8 mouse cellular contexts compared by ENCODE assay signal in the genomic region with DNA sequence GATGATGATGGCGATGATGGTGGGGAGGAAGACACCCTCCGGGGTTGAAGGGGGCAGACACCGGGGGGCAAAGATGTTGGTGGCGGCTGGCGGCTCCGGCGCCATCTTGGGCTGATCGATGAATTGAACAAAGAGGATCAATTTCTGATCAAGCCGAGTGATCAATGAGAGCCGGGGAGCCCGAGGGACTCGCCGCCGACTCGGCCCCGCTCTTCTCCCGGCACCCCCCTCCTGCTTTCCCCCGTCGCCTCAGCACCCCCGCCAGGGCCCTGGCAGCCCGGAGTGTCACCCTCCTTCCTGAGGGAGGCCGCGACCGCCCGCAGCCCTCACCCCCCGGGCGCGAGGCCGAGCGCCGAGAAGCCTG. TPM values are rescaled to one million over a fixed set of nuclear protein-coding genes. Genes with fewer than 3 reads are reported as not detected.
DNase-seq lines count a peak whose midpoint lies in the region; ATAC-seq and TF ChIP-seq lines count a peak whose summit lies in the region.

No protein-coding gene starts in this region.

- peak overlapping the region; percentile 96 for H3K9ac ChIP-seq in forebrain, embryonic 12.5 days
- peak overlapping the region; percentile 83 for H3K9ac ChIP-seq in limb, embryonic 15.5 days

- TF ChIP-seq CTCF in spleen, adult 2 months (IDR thresholded peaks at IDR 0.05; ENCODE audit: extremely low read depth, insufficient read depth, insufficient read length, insufficient replicate concordance), result no peak
- no peak for TF ChIP-seq CTCF in olfactory bulb, adult 2 months (IDR thresholded peaks at IDR 0.05; ENCODE audit: insufficient read depth, low read depth, low read length)

- peaks cover 21% of the 10 kb centered on the region for H3K27me3 ChIP-seq in heart, embryonic 10.5 days (ENCODE audit: insufficient read depth, poor library complexity, severe bottlenecking)
- H3K27me3 ChIP-seq in spleen, adult 2 months (ENCODE audit: control insufficient read depth, insufficient read depth, low read length), result 0 out of 2 replicates have a peak, but pooled peaks cover 3% of the 10 kb centered on the region
- peaks cover 28% of the 10 kb centered on the region for H3K27me3 ChIP-seq in forebrain, embryonic 12.5 days
- peaks cover 33% of the 10 kb centered on the region for H3K27me3 ChIP-seq in limb, embryonic 15.5 days

- ATAC-seq in forebrain, embryonic 12.5 days (ENCODE audit: low FRiP score), result peak; percentile 36
- peak; percentile 44 for ATAC-seq in limb, embryonic 15.5 days (ENCODE audit: insufficient number of reproducible peaks, low FRiP score, low TSS enrichment, low read depth)

- H3K36me3 ChIP-seq in heart, embryonic 10.5 days, result no peaks in the 10 kb centered on the region
- no peaks in the 10 kb centered on the region for H3K36me3 ChIP-seq in spleen, adult 2 months (ENCODE audit: control insufficient read depth, insufficient read depth, low read length)
- no peaks in the 10 kb centered on the region for H3K36me3 ChIP-seq in forebrain, embryonic 12.5 days (replicated peaks)
- H3K36me3 ChIP-seq in limb, embryonic 15.5 days, result no peaks in the 10 kb centered on the region

- H3K9me3 ChIP-seq in heart, embryonic 10.5 days, result no peaks in the 10 kb centered on the region
- no peaks in the 10 kb centered on the region for H3K9me3 ChIP-seq in forebrain, embryonic 12.5 days
- H3K9me3 ChIP-seq in limb, embryonic 15.5 days, result no peaks in the 10 kb centered on the region

- TF ChIP-seq POLR2A in spleen, adult 2 months (IDR thresholded peaks at IDR 0.05; ENCODE audit: low read depth, low read length), result no peak
- no peak for TF ChIP-seq POLR2A in olfactory bulb, adult 2 months (IDR thresholded peaks at IDR 0.05; ENCODE audit: insufficient read depth, low read depth, low read length)

- H3K27ac ChIP-seq in heart, embryonic 10.5 days, result peak overlapping the region; percentile 99
- peak overlapping the region; percentile 83 for H3K27ac ChIP-seq in spleen, adult 2 months (ENCODE audit: insufficient read depth, low read length)
- peak overlapping the region; percentile 96 for H3K27ac ChIP-seq in forebrain, embryonic 12.5 days
- peak overlapping the region; percentile 89 for H3K27ac ChIP-seq in limb, embryonic 15.5 days
- H3K27ac ChIP-seq in olfactory bulb, adult 2 months (ENCODE audit: insufficient read depth, low read depth, low read length), result peak overlapping the region; percentile 91

- DNase-seq in heart, embryonic 10.5 days (ENCODE audit: low spot score), result peak; percentile 78
- no peak for DNase-seq in heart, postnatal 25 days (ENCODE audit: low spot score)
- DNase-seq in spleen, adult 2 months (ENCODE audit: low read depth in 1 of 2, low spot score in 2 of 2), result peak in 1 of 2 experiments; percentile 33
- DNase-seq in spleen, adult 18-20 months, result no peak
- no peak for DNase-seq in Muller cell, postnatal 12 days (ENCODE audit: inconsistent ontology term)

- intact Hi-C loops in heart, postnatal 25 days (cut with DNase I), result loop anchor here (1.0 to 5.0 kb wide), 4 partner anchors 57 to 284 kb away; no protein-coding TSS in a partner anchor

- under 1% methylated on average over 31 of the region's 31 CpGs for WGBS in heart, embryonic 10.5 days
- under 1% methylated on average over 29 of the region's 31 CpGs for WGBS in spleen, adult 2 months
- under 1% methylated on average over 31 of the region's 31 CpGs for WGBS in forebrain, embryonic 12.5 days
- WGBS in limb, embryonic 15.5 days, result under 1% methylated on average over 31 of the region's 31 CpGs
- WGBS in olfactory bulb, adult 2 months, result under 1% methylated on average over 31 of the region's 31 CpGs

- peaks cover 32% of the 10 kb centered on the region for H3K4me1 ChIP-seq in heart, embryonic 10.5 days
- H3K4me1 ChIP-seq in spleen, adult 2 months (ENCODE audit: control insufficient read depth, insufficient read depth, insufficient read length), result peaks cover 8% of the 10 kb centered on the region
- peaks cover 35% of the 10 kb centered on the region for H3K4me1 ChIP-seq in forebrain, embryonic 12.5 days
- peaks cover 35% of the 10 kb centered on the region for H3K4me1 ChIP-seq in limb, embryonic 15.5 days
- H3K4me1 ChIP-seq in olfactory bulb, adult 2 months (ENCODE audit: control insufficient read depth, insufficient read depth, low read length), result peaks cover 8% of the 10 kb centered on the region

- H3K4me2 ChIP-seq in forebrain, embryonic 12.5 days, result peak overlapping the region; percentile 96
- H3K4me2 ChIP-seq in limb, embryonic 15.5 days, result peak overlapping the region; percentile 100

- H3K4me3 ChIP-seq in heart, embryonic 10.5 days, result peak overlapping the region; percentile 97
- H3K4me3 ChIP-seq in spleen, adult 2 months (ENCODE audit: extremely low read depth, insufficient read depth, insufficient read length), result peak overlapping the region; percentile 100
- H3K4me3 ChIP-seq in forebrain, embryonic 12.5 days (replicated peaks), result peak overlapping the region; percentile 95
- H3K4me3 ChIP-seq in limb, embryonic 15.5 days, result peak overlapping the region; percentile 95
- H3K4me3 ChIP-seq in olfactory bulb, adult 2 months (ENCODE audit: insufficient read depth, low read depth, low read length), result peak overlapping the region; percentile 99

RNA-seq across cellular contexts. Expression of gene Cux1, which starts 0.5 kb away (rescaled TPM):
- polyA plus RNA-seq in heart, embryonic 10.5 days (2016; fragmentation: Nextera tagmentation; extraction: Ambion mirVana), result 60.8 and 65.8 TPM in 2 replicates
- total RNA-seq in heart, postnatal 25 days (2021), result 100 to 1,000 TPM in 1 of 2 experiments, 10 to 100 TPM in 1; 99.9 to 105 TPM
- polyA plus RNA-seq in spleen, adult 2 months (2012; rRNA removed), result 24.7 and 28.4 TPM in 2 replicates
- 157 and 165 TPM in 2 replicates for polyA plus RNA-seq in forebrain, embryonic 12.5 days (2016; fragmentation: Nextera tagmentation; extraction: Ambion mirVana)
- 76.4 and 80.1 TPM in 2 replicates for polyA plus RNA-seq in limb, embryonic 15.5 days (2015; fragmentation: Nextera tagmentation; extraction: Ambion mirVana)
- 237 and 284 TPM in 2 replicates for polyA plus RNA-seq in olfactory bulb, adult 2 months (2012; ENCODE audit: insufficient read depth, insufficient read length, low replicate concordance, missing spikeins)
